Mouse (Mus musculus): ENCODE data around the gene Chd9. TPM values are rescaled to one million over a fixed set of nuclear protein-coding genes. Genes with fewer than 3 reads are reported as not detected.
"Not testable (repeated sequence)": the region's sequence is repeated elsewhere in the genome, so short reads cannot be mapped to it uniquely, and the experiment has no call there.

Chd9 gene
- total RNA-seq, 2 experiments from 2014 or later = 68.7 to 93.5 TPM

DNA sequence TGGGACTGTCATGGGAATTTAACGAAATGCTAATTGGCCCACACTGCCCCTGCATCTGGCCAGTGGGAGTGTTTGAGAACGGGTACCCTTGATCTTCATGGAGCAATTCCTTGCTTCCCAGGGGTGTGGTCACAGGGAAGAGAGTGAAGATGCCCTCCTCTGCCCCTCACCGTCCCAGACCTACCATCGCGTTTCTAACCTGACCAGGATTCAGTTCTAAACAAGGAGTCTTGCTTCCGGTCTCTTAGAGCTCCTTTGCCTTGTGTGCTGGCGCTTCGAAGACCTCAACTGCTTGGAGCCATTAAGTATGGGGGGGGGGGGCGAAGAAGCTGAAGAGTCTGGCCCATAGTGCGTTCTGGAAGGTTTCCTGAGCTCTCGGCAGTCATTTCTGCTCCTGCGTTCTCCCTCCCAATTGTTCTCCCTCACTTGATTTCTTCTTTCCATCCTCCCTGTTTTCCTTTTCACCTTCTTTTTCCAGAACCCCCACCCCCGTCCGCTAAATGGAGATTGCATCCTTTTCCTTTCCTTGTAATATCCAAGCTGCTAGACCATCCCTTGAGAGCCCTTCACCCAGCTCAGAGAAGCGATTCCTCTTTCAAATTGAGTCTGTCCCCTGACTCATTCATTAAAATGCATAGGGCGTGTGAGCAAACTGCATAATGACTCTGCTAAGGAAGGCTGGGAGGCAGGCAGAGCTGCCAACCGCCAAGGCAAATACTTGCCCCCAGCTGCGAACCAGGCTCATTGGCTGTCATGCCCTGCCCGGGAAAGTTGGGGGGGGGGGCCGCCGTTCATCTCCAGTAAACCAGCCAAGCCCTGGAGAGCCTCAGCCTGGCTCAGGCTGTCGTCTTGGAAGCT lies 42.0 kb downstream of the Chd9 start:
- DNase-seq = no peak

DNA sequence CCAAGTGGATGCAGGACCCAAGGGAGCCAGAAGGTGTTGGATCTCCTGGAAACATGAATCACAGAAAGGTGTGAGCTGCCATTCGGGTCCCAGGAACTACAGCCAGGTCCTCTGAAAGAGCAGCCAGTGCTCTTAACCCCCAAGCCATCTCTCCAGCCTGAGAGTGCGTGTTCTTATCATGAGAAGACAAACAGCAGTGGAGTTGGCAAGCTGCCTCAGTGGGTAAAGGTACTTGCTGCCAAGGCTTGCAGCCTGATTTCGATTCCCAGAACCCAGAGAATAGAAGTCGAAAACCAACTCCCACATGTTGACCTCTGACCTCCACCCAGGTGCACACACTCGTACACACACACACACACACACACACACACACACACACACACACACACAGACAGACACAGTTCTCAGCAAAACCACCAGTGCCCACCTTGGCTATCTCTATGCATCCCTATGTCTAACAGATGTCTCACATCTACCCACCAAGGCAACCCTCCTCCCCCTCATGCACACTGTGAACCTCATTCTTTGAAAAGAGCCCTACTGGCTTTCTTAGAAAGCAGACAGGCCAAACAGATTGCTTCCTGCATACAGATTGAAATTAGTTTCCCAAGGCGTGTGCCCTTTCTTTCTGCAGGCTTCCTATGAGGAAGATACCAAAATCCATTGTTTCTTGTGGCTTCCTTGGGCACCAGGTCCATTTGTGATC lies 43.4 kb downstream of the Chd9 start:
- DNase-seq = peak; percentile 63 to 76

DNA sequence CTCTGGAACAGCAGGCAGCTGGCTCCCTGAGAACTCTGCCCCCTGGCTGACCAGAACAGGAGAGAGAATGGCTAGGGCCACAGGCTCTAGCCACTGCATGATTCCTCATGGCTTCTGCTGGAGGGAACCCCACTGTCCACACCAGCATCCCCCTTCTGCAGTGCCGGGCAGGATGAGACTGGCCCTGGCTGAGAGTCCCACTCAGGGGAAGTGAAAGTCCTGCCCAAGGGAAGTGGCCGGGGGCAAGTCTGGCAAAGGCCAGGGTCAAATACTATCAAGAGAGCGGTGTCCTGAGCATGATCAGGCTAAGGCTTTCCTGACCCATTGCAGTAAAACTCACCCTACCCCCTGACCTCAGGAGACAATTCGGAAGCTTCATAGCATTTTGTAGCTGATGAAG lies 44.9 kb downstream of the Chd9 start:
- no peak for DNase-seq

DNA sequence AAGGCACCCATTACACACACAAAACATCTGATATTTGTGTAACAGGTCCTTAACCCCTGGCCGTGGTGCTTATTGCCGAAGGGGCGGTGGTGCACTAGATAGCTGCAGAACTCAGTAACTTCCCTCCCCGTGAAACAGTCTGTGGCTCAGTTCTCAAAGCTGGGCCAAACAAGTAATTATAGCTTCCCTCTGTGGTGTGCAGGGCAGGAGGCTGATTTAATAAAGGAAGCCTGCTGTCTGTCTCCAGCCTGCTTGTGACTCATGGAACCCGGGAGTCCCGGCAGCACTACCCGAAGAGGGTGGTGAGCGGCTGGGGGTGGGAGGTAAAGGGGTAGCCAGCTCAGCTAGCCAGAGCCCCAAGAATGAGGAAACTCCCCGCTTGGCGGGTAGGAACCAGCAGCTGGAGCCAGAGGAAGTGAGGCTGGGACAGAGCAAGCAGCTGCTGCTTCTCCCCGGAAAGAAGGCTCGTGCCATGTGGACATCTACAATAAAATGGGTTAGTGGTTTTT lies 48.1 kb downstream of the Chd9 start:
- DNase-seq = peak; percentile 76 to 79

DNA sequence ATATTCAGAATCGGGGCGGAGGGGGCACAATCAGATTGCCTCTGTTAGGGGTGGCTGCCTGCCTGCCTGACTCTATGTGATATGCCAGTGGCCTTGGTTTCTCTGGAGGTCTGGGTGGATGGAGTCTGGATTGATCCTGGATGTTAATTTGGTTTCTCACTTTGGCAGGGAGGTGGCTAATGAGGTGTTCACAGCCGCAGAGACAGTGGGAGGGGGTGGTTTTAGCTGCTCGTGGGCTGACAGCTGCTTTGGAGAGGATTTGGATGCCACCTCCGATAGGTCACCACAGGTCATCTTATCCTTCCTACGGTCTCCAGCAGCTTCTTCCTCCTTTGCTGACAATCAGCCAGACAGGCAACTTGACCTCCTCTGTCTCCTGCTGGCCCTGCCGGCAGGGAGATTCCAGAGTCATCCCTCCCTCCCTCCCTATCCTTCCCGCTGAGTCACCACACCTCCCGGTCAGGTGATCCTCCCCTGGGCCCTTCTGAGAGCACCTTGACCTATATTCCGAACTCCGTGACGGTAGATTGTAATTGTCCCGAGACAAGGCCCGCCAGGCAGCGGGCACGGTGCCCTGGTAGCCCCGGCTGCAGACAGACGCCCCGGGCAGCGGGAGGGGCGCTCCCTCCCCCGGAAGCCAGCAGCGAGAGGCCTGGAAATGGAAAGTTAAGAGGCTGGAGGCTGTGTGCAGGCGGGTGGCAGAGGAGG lies 48.7 kb downstream of the Chd9 start:
- DNase-seq = peak; percentile 88 to 91

DNA sequence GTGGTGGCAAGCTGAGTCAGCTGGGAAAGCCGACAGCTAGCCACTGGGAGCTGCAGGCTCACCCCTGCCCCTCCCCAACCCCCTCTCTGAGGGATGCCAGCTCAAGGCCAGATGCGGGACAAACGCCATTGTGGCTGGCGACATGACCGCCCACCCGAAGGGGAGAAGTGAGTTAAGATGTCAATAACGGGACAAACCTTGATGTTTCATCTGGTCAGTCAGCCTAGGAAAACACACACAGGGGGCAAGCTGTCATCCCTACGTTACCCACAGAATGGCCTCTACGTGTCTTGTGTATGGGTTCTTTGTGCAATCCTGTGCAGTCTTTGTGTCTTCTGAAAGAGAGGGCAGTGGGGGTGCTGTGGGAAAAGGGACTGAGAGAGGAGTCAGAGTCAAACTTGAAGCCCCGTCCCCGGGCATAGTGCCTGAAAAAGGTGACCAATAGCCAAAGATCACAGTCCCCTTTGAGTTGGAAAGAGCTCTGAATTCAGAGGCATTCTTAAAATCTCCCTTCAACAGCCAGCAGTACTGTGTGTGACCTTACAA lies 49.4 kb downstream of the Chd9 start:
- peak in 1 of 2 experiments; percentile 50 for DNase-seq

DNA sequence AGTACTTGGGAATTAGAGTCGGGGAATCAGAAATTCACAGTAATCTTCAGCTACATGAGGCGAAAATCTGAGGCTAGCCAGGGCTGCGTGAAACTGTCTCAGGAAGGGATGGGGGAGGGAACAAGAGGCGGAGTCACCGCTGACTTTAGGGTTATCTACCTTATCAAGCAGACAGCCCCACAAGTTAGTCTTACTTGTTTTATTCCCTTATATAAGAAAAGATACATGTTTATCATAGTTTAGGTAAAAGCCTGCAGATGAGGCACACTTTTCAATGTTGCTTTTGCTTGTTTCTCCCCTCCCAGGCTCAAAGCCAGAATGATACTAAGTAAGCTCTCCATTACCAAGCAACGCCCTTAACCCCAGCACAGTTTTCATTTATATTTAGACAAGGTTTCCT lies 50.4 kb downstream of the Chd9 start:
- no peak for DNase-seq

DNA sequence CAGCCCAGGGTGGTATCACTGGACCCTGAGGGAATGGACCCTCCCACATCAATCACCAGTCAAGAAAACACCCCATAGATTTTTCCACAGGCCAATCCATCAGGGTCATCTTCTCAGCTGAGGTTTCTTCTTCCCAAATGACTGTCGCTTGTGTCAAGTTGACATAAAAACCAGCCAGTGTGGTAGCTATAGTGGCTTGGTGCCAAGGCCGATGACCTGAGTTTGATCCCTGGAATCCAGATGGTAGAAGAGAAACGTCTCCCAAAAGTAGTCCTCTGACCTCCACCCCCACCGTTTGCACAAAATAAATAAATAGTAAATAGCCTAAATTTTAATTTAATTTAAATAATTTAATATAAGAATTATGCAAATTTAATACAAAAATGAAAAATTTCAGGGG lies 51.9 kb downstream of the Chd9 start:
- no peak for DNase-seq

DNA sequence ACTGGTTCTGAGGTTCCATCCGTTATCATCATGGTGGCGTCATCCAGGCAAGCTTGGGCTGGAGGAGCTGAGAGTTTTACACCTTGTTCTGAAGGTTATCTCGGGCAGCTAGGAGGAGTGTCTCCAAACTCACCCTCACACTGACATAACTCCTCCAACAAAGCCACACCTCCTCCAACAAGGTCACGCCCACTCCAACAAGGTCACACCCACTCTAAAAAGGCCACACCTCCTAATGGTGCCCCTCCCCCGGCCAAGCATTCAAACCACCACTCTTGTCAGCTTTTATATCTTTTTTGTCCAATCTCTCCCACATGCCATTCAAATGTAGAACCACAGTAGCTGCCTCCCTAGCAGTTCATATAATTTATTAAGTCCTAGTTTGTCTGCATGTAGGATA lies 53.0 kb downstream of the Chd9 start:
- DNase-seq = no peak

DNA sequence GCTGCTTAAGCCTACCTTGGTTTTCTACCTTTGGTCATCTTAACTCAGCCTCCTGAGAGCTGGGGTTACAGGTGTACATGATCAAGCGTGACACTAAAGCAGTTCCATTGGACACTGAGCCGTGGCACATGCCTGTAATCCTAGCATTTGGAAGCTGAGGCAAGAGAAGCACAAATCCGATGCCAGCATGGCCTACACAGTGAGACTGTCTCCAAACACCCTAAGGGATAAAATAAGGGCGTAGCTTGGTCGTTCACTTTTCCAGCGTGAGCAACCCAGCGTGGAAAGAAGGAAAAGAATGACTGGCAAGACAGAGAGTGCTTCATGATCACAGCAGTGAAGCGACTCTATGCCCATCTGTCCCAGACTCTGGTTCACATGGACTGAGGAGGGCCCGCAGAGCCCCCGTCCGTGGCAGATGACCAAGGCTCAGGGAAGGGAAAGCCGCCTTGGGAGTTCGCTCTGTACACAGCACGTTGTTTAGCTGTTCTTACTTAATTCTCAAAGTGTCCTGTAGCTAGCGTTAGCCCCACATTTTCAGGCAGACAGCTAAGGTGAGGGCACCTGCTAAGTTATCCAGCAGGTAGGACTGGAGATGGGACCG lies 54.0 kb downstream of the Chd9 start:
- DNase-seq = no peak

DNA sequence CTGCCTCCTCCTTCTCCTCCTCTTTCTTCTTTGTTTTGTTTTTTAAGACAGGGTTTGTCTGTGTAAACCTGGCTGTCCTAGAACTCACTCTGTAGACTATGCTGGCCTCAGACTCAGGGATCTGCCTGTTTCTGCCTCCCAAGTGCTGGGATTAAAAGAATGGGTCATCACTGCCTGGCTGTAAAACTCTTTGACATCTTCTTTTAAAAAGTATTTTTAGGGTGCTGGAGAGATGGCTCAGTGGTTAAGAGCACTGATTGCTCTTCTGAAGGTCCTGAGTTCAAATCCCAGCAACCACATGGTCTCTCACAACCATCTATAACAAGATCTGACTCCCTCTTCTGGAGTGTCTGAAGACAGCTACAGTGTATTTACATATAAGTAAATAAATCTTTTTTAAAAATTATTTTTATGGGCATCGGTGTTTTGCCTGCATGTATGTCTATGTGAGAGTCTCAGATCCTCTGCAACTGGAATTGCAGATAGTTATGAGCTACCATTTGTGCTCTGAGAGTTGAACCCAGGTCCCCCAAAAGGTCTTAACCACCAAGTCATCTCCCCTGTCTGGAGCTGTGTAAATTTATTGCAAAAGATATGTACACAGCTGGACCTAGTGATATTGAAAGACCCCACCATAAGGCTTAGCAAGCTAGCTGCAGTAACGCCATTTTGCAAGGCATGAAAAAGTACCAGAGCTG lies 57.7 kb downstream of the Chd9 start:
- DNase-seq = no peak

DNA sequence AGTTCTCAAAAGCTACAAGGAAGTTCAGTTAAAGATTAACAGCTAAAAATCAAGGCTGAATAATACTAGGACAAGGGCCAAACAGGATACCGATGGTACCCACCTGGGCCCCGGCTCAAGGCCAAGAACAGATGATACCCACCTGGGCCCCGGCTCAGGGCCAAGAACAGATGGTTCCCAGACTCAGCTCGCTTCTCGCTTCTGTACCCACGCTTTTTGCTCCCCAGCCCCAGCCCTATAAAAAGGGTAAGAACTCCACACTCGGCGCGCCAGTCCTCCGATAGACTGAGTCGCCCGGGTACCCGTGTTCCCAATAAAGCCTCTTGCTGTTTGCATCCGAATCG lies 58.2 kb downstream of the Chd9 start:
- not testable (repeated sequence) for DNase-seq

DNA sequence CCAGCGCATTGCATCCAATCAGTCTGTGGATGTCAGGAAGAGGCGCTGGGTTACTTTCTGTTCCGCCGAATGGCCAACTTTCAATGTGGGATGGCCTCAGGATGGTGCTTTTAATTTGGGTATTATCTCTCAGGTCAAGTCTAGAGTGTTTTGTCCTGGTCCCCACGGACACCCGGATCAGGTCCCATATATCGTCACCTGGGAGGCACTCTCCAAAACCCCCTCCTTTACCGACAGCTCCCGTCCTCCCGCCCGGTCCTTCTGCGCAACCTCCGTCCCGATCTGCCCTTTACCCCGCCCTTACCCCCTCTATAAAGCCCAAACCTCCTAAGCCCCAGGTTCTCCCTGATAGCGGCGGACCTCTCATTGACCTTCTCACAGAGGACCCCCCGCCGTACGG lies 59.2 kb downstream of the Chd9 start:
- not testable (repeated sequence) for DNase-seq

DNA sequence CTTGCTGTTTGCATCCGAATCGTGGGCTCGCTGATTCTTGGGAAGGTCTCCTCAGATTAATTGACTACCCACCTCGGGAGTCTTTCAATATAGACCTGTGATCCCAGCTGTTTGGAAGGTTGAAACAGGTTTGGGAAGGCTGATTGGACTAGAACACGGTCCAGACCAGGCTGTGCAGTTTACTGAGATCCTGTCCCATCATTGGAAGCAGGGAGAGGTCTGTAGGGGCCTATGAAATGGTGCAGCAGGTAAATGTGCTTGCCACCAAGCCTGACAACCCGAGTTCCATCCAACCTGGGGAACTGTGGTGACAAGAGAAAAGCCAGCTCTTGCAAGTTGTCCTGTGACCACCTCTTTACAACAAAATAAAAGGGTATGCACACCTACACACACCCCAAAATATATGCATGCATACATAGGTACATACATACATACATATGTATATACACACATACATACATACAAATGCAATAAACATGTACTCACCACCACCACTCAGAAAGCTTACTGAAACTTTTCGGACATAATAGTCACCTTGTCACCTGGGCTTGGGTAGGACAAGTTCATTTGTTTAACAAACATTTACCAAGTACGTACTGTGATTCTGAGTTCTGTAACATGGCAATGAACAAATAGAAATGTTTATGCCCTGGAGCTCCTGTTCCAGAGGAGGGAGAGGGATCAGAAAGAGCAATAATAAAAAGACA lies 63.9 kb downstream of the Chd9 start:
- DNase-seq = no peak

DNA sequence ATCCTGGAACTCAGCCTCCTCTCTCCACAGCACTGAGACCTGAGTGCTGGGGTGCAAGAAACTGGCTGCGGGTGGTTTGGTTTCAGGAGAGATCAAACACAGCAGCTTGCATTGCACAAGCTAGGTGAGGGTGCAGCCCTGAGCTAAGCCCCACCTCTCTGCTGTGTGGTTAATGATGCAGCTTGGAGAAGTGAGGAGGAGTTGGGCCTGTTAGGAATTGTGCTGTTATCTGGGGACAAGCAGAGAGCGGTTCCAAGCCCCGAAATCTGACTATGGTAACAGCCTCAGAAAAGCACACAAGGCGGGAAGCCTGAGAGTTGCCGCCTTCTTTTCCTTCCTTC lies 64.4 kb downstream of the Chd9 start:
- DNase-seq = no peak

DNA sequence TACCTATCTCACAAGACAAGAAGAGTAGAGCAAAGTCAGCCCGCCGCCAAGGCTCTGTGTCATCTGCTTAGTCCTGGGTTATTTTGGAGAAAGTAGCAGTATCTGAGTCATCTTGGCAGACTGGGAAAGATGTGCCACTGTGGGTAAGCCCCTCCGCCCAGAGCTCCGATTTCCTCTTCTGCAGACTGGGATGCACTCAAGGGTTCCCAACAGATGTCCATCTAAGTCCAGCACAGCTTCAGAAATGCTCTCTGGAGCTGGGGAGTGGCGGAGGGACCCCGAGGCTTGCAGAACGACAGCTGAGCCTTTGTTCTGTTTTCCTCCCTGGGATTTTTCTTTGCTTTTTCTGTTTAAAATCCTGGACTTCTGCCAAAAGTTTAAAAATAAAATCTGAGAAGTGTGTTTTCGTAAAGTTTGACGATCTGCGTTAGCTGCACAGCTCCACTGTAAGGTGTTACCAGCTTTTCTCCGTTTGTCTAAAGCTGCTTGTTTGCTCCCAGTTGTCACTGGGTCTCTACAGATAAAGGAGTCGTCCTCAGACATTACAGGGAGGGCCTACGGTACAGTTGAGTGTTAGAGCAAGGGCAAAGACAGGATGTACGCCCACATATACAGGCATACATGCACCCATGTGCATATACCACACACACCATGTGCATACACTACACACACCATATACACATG lies 66.2 kb downstream of the Chd9 start:
- no peak for DNase-seq

DNA sequence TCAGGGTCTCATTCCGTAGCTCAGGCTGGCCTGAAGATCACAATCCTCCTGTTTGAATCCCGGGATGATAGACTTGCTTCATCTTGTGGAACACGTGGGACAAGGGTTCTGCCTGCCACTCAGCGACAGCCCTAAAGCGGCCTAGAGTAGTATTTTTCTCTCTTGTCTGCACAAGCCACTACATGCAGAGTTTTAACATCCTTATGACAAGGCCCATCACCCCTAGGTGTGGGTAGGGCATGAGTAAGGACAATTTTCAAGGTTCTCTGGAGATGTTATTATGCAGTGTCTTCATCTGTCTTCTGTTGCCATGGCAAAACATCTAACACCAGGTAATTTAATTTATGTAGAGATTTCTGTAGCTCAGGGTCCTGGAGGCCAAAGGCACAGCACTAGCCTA lies 69.2 kb downstream of the Chd9 start:
- no peak for DNase-seq

DNA sequence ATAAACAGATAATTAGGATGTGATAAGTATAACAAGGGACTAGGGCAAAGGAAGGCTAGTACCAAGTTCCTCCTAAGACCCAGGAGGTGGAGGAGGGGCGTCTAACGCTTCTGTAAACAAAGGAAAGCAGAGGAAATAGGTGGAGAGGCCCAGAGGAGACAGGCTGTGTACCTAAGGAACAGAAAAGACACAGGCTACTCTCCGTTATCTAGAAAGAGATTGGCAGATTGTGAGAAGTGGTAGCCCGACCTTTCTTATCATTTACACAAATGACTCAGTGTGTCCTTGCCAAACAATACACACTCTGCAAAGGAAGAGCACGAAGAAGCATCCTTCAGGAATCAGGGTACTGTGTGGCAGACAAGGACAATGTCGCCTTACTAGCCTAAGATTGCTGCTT lies 70.4 kb downstream of the Chd9 start:
- DNase-seq = no peak

DNA sequence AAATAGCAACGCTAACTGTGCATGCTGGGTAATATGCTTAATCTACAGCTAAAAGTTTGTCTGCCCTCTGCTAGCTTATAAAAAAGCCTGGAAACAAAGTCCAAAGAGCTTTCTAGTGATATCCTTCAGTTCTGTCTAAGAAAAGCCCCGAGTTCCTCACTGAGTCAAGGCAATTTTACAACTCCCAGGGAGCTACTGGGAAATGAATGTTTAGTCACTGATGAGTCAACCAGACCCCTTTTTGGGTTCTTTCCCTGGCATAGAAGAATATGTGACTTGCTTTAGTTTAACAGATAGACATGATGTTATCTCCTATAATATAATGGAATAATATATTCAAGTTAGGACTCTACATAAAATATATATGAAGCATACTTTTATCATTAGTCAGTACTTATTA lies 73.8 kb downstream of the Chd9 start:
- DNase-seq = no peak

DNA sequence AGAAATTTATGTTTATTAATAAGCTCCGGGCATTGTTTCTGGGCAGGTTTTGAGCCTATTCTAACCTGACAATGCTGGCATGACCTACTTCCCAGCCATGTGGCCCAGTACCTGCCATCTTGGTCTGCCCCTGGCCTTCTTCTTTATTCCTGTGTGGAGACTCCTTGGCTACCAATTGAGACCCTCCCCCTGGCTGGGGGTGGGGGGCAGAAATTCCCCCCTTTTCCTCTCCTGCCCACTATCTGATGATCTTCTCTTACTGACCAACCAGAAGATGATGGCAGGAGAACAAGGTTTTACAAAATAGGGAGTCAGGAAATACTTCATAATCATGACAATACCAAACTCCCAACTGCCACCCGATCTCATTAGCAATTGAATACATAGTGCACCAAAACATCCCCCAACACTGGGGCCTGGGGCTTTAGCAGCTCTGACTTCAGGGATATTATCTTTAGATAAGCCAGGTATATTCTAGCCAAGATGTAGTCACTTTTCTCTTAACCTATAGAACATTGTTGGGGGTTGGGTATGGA lies 76.1 kb downstream of the Chd9 start:
- DNase-seq = no peak
